Mouse (Mus musculus) bone marrow macrophage, adult 2 months (primary cell): Measurements from ENCODE around the gene H2-Aa. TPM values are rescaled to one million over a fixed set of nuclear protein-coding genes. Genes with fewer than 3 reads are reported as not detected.
A peak's percentile ranks its signal among the peaks of the same experiment; 100 is the strongest.
"Not testable (repeated sequence)": the region's sequence is repeated elsewhere in the genome, so short reads cannot be mapped to it uniquely, and the experiment has no call there.

Experiments
- H3K27ac ChIP-seq: 2 replicates; pipeline ENCODE4 v1.5.1; 2012; ENCODE audit warnings: low read depth, low read length; ENCODE audit not compliant: insufficient read depth
- H3K4me1 ChIP-seq: 2 replicates; pipeline ENCODE4 v1.6.1; 2012; ENCODE audit warnings: low read length; ENCODE audit not compliant: control insufficient read depth, insufficient read depth
- H3K4me3 ChIP-seq: 2 replicates; pipeline ENCODE4 v1.5.1; 2012; ENCODE audit warnings: mild to moderate bottlenecking, low read length, moderate library complexity; ENCODE audit not compliant: insufficient read depth
- CTCF ChIP-seq: IDR thresholded peaks from 2 replicates; pipeline ENCODE4 v1.5.1; 2012; ENCODE audit warnings: low read depth, mild to moderate bottlenecking, low read length, moderate library complexity
- POLR2A ChIP-seq: IDR thresholded peaks from 2 replicates; pipeline ENCODE4 v1.6.1; 2012; ENCODE audit warnings: mild to moderate bottlenecking, low read depth, low read length, borderline replicate concordance
- polyA plus RNA-seq: library from polyadenylated mRNA; stranded (reverse); fragments of >200 nt; gene quantifications from 2 replicates; pipeline ENCODE4 v1.2.4, GENCODE M21; 2012; ENCODE audit not compliant: missing spikeins, insufficient read depth, insufficient read length

The H2-Aa gene
- 2,467 and 2,568 TPM in 2 replicates for polyA plus RNA-seq

GRCm38 (mm10) chr17:34287648-34288047, at the start of gene H2-Aa:
Gene H2-Aa (minus strand): TSS chr17:34287823.
- Histone ChIP-seq H3K4me3 (no peak within 1 kb of the TSS), H3K27ac (no peak within 1 kb of the TSS), H3K4me1 (peaks cover 13% of the 10 kb centered on the region; the same call in 1 of the 2 replicates)
- TF ChIP-seq POLR2A (no peak), CTCF (no peak)

GRCm38 (mm10) chr17:34331200-34331599, 43.6 kb upstream of the H2-Aa start:
- Histone ChIP-seq H3K4me3 (no peak overlapping the region), H3K4me1 (peaks cover 13% of the 10 kb centered on the region), H3K27ac (no peak overlapping the region)
- TF ChIP-seq POLR2A (no peak), CTCF (no peak)

GRCm38 (mm10) chr17:34329807-34330206, 42.2 kb upstream of the H2-Aa start:
- TF ChIP-seq POLR2A, result no peak
- TF ChIP-seq CTCF, result no peak
- Histone ChIP-seq H3K27ac (no peak overlapping the region), H3K4me3 (no peak overlapping the region), H3K4me1 (no peaks in the 10 kb centered on the region; the same call in 1 of the 2 replicates)

- H3K4me1 ChIP-seq, result peaks cover 3% of the 10 kb centered on the region
- no peak overlapping the region for H3K27ac ChIP-seq
- TF ChIP-seq POLR2A, result no peak
- no peak for TF ChIP-seq CTCF
- H3K4me3 ChIP-seq, result no peak overlapping the region
Observed at GRCm38 (mm10) chr17:34326373-34326772, 38.8 kb upstream of the H2-Aa start.

GRCm38 (mm10) chr17:34325436-34325835, 37.8 kb upstream of the H2-Aa start, which contains the start of gene H2-Eb2:
Gene H2-Eb2 (plus strand): TSS chr17:34325665.
- Histone ChIP-seq H3K4me1 (peaks cover 3% of the 10 kb centered on the region), H3K4me3 (no peak within 1 kb of the TSS), H3K27ac (no peak within 1 kb of the TSS)
- TF ChIP-seq CTCF (no peak), POLR2A (no peak)

- Histone ChIP-seq H3K27ac (no peak overlapping the region), H3K4me1 (peaks cover 21% of the 10 kb centered on the region), H3K4me3 (no peak overlapping the region)
- no peak for TF ChIP-seq CTCF
- TF ChIP-seq POLR2A, result no peak
Observed at GRCm38 (mm10) chr17:34317275-34317674, 29.7 kb upstream of the H2-Aa start.

- TF ChIP-seq POLR2A (no peak), CTCF (no peak)
- Histone ChIP-seq H3K27ac (no peak overlapping the region), H3K4me3 (no peak overlapping the region), H3K4me1 (peaks cover 26% of the 10 kb centered on the region)
Observed at GRCm38 (mm10) chr17:34316697-34317096, 29.1 kb upstream of the H2-Aa start.

GRCm38 (mm10) chr17:34315512-34315911, 27.9 kb upstream of the H2-Aa start:
- H3K4me1 ChIP-seq, result peaks cover 27% of the 10 kb centered on the region
- TF ChIP-seq CTCF (no peak), POLR2A (no peak)
- H3K4me3 ChIP-seq, result no peak overlapping the region
- H3K27ac ChIP-seq, result no peak overlapping the region

GRCm38 (mm10) chr17:34314286-34314685, 26.7 kb upstream of the H2-Aa start:
- H3K4me1 ChIP-seq, result peaks cover 28% of the 10 kb centered on the region
- H3K27ac ChIP-seq, result no peak overlapping the region
- TF ChIP-seq POLR2A, result no peak
- no peak for TF ChIP-seq CTCF
- no peak overlapping the region for H3K4me3 ChIP-seq

GRCm38 (mm10) chr17:34313393-34313792, 25.8 kb upstream of the H2-Aa start:
- Histone ChIP-seq H3K4me1 (peaks cover 29% of the 10 kb centered on the region), H3K27ac (no peak overlapping the region), H3K4me3 (no peak overlapping the region)
- TF ChIP-seq POLR2A (no peak), CTCF (peak; percentile 41; the same call in 1 of the 2 replicates)

- TF ChIP-seq CTCF, result no peak
- no peak for TF ChIP-seq POLR2A
- H3K27ac ChIP-seq, result no peak overlapping the region
- peaks cover 26% of the 10 kb centered on the region for H3K4me1 ChIP-seq
- no peak overlapping the region for H3K4me3 ChIP-seq
Observed at GRCm38 (mm10) chr17:34312185-34312584, 24.6 kb upstream of the H2-Aa start.

- H3K4me1 ChIP-seq, result peaks cover 16% of the 10 kb centered on the region
- not testable (repeated sequence) for H3K27ac ChIP-seq, H3K4me3 ChIP-seq
Observed at GRCm38 (mm10) chr17:34310526-34310925, 22.9 kb upstream of the H2-Aa start.
